Mouse (Mus musculus) gastrocnemius, postnatal 14 days (tissue): ENCODE data around the gene Usp5. TPM values are rescaled to one million over a fixed set of nuclear protein-coding genes. Genes with fewer than 3 reads are reported as not detected.
"Not testable (repeated sequence)": the region's sequence is repeated elsewhere in the genome, so short reads cannot be mapped to it uniquely, and the experiment has no call there.

ENCODE experiments used
- DNase-seq: peaks from one replicate; pipeline ENCODE4 v3.0.0; 2021; ENCODE audit warnings: mixed read lengths
- intact Hi-C: fragments of 180-260 bp; cut with DNase I; formaldehyde crosslinking; loops from one replicate; pipeline ENCODE4 v1.15.1; 2025; ENCODE audit warnings: low total_unique reads
- total RNA-seq, 2 experiments: library from RNA; stranded (reverse); gene quantifications; 2 replicates each; pipeline ENCODE4 v1.2.3; 2021

Usp5 gene
- total RNA-seq, 2 experiments from 2014 or later: 55.3 to 61.9 TPM

- intact Hi-C loops: no loop called here
- no peak for DNase-seq
Measured at GRCm38 (mm10) chr6:124814448-124814847, 14.8 kb downstream of the Usp5 start.

GRCm38 (mm10) chr6:124813933-124814332 lies 15.4 kb downstream of the Usp5 start, which contains the start of gene Tpi1:
Gene Tpi1 (minus strand): TSS chr6:124814296.
- intact Hi-C loops: no loop called here

GRCm38 (mm10) chr6:124813496-124813895 lies 15.8 kb downstream of the Usp5 start:
- intact Hi-C loops: no loop called here
- peak; percentile 74 for DNase-seq

More at GRCm38 (mm10) chr6:124813933-124814332, 15.4 kb downstream of the Usp5 start, which contains the start of gene Tpi1:
- peak; percentile 93 for DNase-seq

- DNase-seq: no peak
- intact Hi-C loops: no loop called here
Measured at GRCm38 (mm10) chr6:124812848-124813247, 16.4 kb downstream of the Usp5 start.

GRCm38 (mm10) chr6:124811701-124812560 lies 17.4 kb downstream of the Usp5 start:
- intact Hi-C loops: no loop called here
- DNase-seq: no peak

- intact Hi-C loops: no loop called here
Measured at GRCm38 (mm10) chr6:124811403-124811665, 17.9 kb downstream of the Usp5 start.

GRCm38 (mm10) chr6:124810566-124811402 lies 18.5 kb downstream of the Usp5 start:
- DNase-seq, intact Hi-C loops: not testable (repeated sequence)

More at GRCm38 (mm10) chr6:124811403-124811665, 17.9 kb downstream of the Usp5 start:
- DNase-seq: no peak

- intact Hi-C loops: no loop called here
- no peak for DNase-seq
Measured at GRCm38 (mm10) chr6:124809775-124810538, 19.3 kb downstream of the Usp5 start.

- intact Hi-C loops: no loop called here
- DNase-seq: peak; percentile 88
Measured at GRCm38 (mm10) chr6:124809052-124809774, 20.1 kb downstream of the Usp5 start.

GRCm38 (mm10) chr6:124808358-124809012 lies 20.8 kb downstream of the Usp5 start, which contains the start of gene Spsb2:
Gene Spsb2 (plus strand): TSS chr6:124808661.
- intact Hi-C loops: no loop called here

GRCm38 (mm10) chr6:124807986-124808357 lies 21.3 kb downstream of the Usp5 start:
- intact Hi-C loops: no loop called here
- DNase-seq: no peak

More at GRCm38 (mm10) chr6:124808358-124809012, 20.8 kb downstream of the Usp5 start, which contains the start of gene Spsb2:
- DNase-seq: peak; percentile 82

- DNase-seq: no peak
- intact Hi-C loops: no loop called here
Measured at GRCm38 (mm10) chr6:124807366-124807765, 21.9 kb downstream of the Usp5 start.

GRCm38 (mm10) chr6:124806446-124807140 lies 22.7 kb downstream of the Usp5 start:
- DNase-seq: no peak
- intact Hi-C loops: no loop called here

- peak; percentile 96 for DNase-seq
- intact Hi-C loops: no loop called here
Measured at GRCm38 (mm10) chr6:124805341-124806321, 23.7 kb downstream of the Usp5 start.

GRCm38 (mm10) chr6:124804341-124804740 lies 24.9 kb downstream of the Usp5 start:
- intact Hi-C loops: no loop called here

GRCm38 (mm10) chr6:124803691-124804090 lies 25.6 kb downstream of the Usp5 start:
- intact Hi-C loops, DNase-seq: not testable (repeated sequence)

More at GRCm38 (mm10) chr6:124804341-124804740, 24.9 kb downstream of the Usp5 start:
- DNase-seq: no peak

- no peak for DNase-seq
- intact Hi-C loops: no loop called here
Measured at GRCm38 (mm10) chr6:124803061-124803460, 26.2 kb downstream of the Usp5 start.
